Mouse (Mus musculus) inflammation-experienced regulatory T-cells, adult 6 months (primary cell): ENCODE results near the gene Ephb2. TPM values are rescaled to one million over a fixed set of nuclear protein-coding genes. Genes with fewer than 3 reads are reported as not detected.

Experiments used
- polyA plus RNA-seq, 3 experiments: library from polyadenylated mRNA; unstranded; fragments of 100-300 nt; shearing (Covaris generic); gene quantifications; one replicate each; pipeline ENCODE4 v1.2.1; 2017

Gene Ephb2
- polyA plus RNA-seq, 3 experiments from 2014 or later: 0.05 TPM; not detected in 2

Other genes with a start within 250 kb of the Ephb2 start
- gene Kdm1a, start 233.3 kb downstream of the Ephb2 start, polyA plus RNA-seq: 10 to 100 TPM; 12.3 to 23.7 (median 23.2) TPM
- not detected for gene Tex46, start 225.6 kb downstream of the Ephb2 start, polyA plus RNA-seq
- under 1 TPM in 1 of 3 experiments, not detected in 2; 0.16 TPM for gene Lactbl1, start 213.4 kb downstream of the Ephb2 start, polyA plus RNA-seq
- 1 to 10 TPM; 1.8 to 8.1 (median 2.1) TPM for gene C1qb, start 50.2 kb upstream of the Ephb2 start, polyA plus RNA-seq
- 1 to 10 TPM in 1 of 3 experiments, under 1 TPM in 1, not detected in 1; 0.50 to 1.1 TPM for gene C1qc, start 57.1 kb upstream of the Ephb2 start, polyA plus RNA-seq
- gene C1qa, start 62.8 kb upstream of the Ephb2 start, polyA plus RNA-seq: under 1 TPM in 1 of 3 experiments, not detected in 2; 0.93 TPM
- gene Epha8, start 120.8 kb upstream of the Ephb2 start, polyA plus RNA-seq: under 1 TPM in 2 of 3 experiments, not detected in 1; 0.21 to 0.34 TPM
- 1 to 10 TPM; 4.3 to 6.6 (median 6.1) TPM for gene Zbtb40, start 212.8 kb upstream of the Ephb2 start, polyA plus RNA-seq